Mouse (Mus musculus) heart, embryonic 12.5 days (tissue): ENCODE results near the gene Cebpzos. TPM values are rescaled to one million over a fixed set of nuclear protein-coding genes. Genes with fewer than 3 reads are reported as not detected.
A peak's percentile ranks its signal among the peaks of the same experiment; 100 is the strongest.

Source experiments
- ATAC-seq: fragments of 200-750 bp; cut with Nextera tagmentation; 2 replicates; pipeline ENCODE4 v1.8.0; 2017; ENCODE audit warnings: moderate TSS enrichment, moderate library complexity; ENCODE audit not compliant: insufficient number of reproducible peaks, low FRiP score
- H3K27ac ChIP-seq: fragments of 300-500 bp; sonication (generic); 2 replicates; pipeline ENCODE4 v1.5.1; 2016; ENCODE audit warnings: mild to moderate bottlenecking, moderate library complexity; ENCODE audit not compliant: poor library complexity, severe bottlenecking
- H3K27me3 ChIP-seq: fragments of 300-500 bp; sonication (generic); replicated peaks from 2 replicates; pipeline ENCODE4 v1.6.1; 2016; ENCODE audit warnings: mild to moderate bottlenecking, moderate library complexity
- H3K36me3 ChIP-seq: fragments of 300-500 bp; sonication (generic); 2 replicates; pipeline ENCODE4 v1.6.1; 2016; ENCODE audit warnings: mild to moderate bottlenecking, moderate library complexity
- H3K4me1 ChIP-seq: fragments of 300-500 bp; sonication (generic); replicated peaks from 2 replicates; pipeline ENCODE4 v1.6.1; 2016; ENCODE audit warnings: mild to moderate bottlenecking
- H3K4me2 ChIP-seq: fragments of 300-500 bp; sonication (generic); 2 replicates; pipeline ENCODE4 v1.6.1; 2016; ENCODE audit warnings: mild to moderate bottlenecking, moderate library complexity
- H3K4me3 ChIP-seq: fragments of 300-500 bp; sonication (generic); 2 replicates; pipeline ENCODE4 v1.5.1; 2016; ENCODE audit warnings: mild to moderate bottlenecking
- H3K9ac ChIP-seq: fragments of 300-500 bp; sonication (generic); 2 replicates; pipeline ENCODE4 v1.6.1; 2016; ENCODE audit warnings: mild to moderate bottlenecking, moderate library complexity
- H3K9me3 ChIP-seq: fragments of 300-500 bp; sonication (generic); replicated peaks from 2 replicates; pipeline ENCODE4 v1.6.1; 2016; ENCODE audit warnings: mild to moderate bottlenecking, moderate library complexity
- WGBS: fragments of 180-500 bp; shearing (Covaris S2); methylation state at CpG from one replicate; pipeline ENCODE4 v1.1.7; 2016; 5-methylcytosine and 5-hydroxymethylcytosine counted together
- polyA plus RNA-seq: library from polyadenylated mRNA; unstranded; fragments of >200 nt; fragmentation: Nextera tagmentation; extraction: Ambion mirVana; gene quantifications from 2 replicates; pipeline ENCODE4 v1.2.1, GENCODE M21; 2016

Cebpzos gene
- polyA plus RNA-seq, 1 experiment from 2014 or later: 78.2 TPM

DNA sequence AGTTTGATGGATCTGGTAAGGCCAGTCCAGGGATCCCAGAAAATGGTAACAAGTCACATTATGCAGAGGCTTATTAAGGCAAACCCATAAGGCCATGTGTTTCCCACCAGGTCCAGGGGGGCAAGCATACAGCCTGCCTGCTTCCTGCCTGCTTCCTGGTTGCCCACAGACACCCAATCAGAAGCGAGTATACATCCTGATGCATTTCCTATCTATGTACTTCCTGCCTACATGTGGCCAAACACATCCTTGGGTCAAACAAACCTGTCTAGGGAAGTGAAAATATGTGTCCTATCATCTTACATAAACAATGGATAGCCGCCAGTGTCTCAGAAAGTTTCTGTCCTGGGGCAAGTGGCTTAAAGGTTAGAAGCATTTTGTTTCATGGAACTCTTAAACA is 13.1 kb upstream of the Cebpzos start:
- 56% methylated on average over 2 of the region's 2 CpGs for WGBS
- H3K9ac ChIP-seq: no peak overlapping the region
- ATAC-seq: no peak
- no peak overlapping the region for H3K4me3 ChIP-seq
- no peak overlapping the region for H3K27ac ChIP-seq
- H3K9me3 ChIP-seq: 0 out of 2 replicates have a peak, but pooled peaks cover 4% of the 10 kb centered on the region
- H3K36me3 ChIP-seq: no peaks in the 10 kb centered on the region
- H3K27me3 ChIP-seq: no peaks in the 10 kb centered on the region
- H3K4me2 ChIP-seq: no peak overlapping the region
- no peaks in the 10 kb centered on the region for H3K4me1 ChIP-seq

DNA sequence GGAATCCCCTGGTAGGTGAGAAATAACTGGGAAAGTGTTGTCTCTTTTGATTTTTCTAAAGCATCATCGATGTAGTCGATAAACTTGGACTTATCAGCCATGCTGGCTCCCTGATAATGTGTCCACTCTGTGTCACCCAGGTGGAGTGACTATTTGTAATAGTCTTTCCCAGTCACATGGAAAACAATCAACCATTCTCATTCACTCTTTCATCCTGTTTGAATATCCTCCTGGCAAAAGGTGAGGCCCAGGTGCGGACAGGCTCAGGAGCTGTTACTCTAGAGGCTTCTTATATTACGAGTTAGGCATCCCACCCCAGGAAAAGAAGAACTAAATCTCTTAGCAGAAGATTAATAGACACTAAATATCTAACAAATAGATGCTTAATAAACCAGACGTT is 9.4 kb upstream of the Cebpzos start, which contains the start of gene Sult6b1:
Gene Sult6b1 (minus strand): TSS at position 101 of the 400 bp plus-strand sequence.
- no peaks in the 10 kb centered on the region for H3K9me3 ChIP-seq
- 86% methylated on average over 5 of the region's 5 CpGs for WGBS
- no peak within 1 kb of the TSS for H3K9ac ChIP-seq
- no peaks in the 10 kb centered on the region for H3K36me3 ChIP-seq
- no peaks in the 10 kb centered on the region for H3K4me1 ChIP-seq
- H3K27me3 ChIP-seq: no peaks in the 10 kb centered on the region
- no peak within 1 kb of the TSS for H3K4me2 ChIP-seq
- no peak within 1 kb of the TSS for H3K4me3 ChIP-seq
- H3K27ac ChIP-seq: no peak within 1 kb of the TSS
- ATAC-seq: no peak

DNA sequence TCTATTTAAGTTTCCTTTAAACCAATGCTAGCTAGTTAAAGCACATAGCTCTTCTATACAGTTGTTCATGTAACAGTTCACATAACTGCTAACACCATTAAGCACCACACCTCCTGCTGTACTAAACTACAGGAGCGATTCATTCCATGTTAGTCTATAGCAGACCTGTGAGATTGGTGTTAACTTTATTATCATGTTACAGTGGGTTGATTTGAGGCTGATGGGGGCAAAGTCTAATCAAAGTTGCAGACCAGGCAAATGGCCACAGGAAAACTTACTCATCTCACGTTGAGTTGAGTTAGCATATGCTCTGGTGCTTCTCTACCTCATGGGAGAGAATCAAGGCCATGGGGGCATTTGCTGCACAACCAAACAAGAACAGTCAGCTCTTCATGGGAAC is 6.9 kb upstream of the Cebpzos start:
- H3K4me3 ChIP-seq: no peak overlapping the region
- ATAC-seq: no peak
- H3K9me3 ChIP-seq: no peaks in the 10 kb centered on the region
- H3K27me3 ChIP-seq: no peaks in the 10 kb centered on the region
- H3K27ac ChIP-seq: no peak overlapping the region
- no peak overlapping the region for H3K4me2 ChIP-seq
- no peaks in the 10 kb centered on the region for H3K36me3 ChIP-seq
- 76% methylated on average over 2 of the region's 2 CpGs for WGBS
- no peaks in the 10 kb centered on the region for H3K4me1 ChIP-seq
- no peak overlapping the region for H3K9ac ChIP-seq

DNA sequence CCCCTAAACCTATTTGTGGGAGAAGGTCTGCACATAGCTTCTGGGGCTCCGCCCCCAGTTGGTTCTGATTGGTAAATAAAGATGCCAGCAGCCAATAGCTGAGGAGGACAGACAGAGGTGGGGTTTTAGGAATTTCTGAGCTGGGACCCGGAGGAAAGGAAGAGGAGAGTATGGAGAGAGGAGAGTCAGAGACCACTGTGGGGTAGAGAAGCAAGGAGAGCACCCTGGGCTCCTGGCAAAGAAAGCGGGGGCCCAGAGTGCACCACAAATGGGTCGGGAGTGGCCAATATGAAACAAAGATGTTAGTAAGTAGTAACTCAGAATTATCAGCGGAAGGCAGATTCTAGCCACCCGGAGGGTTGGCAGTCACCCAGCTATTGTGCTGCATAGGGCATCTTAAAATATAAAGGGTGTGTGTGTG is 3.4 kb upstream of the Cebpzos start:
- Histone ChIP-seq H3K4me3 (peak overlapping the region; percentile 49), H3K9me3 (no peaks in the 10 kb centered on the region), H3K4me2 (peak overlapping the region; percentile 59), H3K27ac (0 out of 2 replicates have a peak overlapping the region, but pooled peaks have one; percentile 28), H3K36me3 (no peaks in the 10 kb centered on the region), H3K9ac (no peak overlapping the region), H3K4me1 (peaks cover 6% of the 10 kb centered on the region), H3K27me3 (no peaks in the 10 kb centered on the region)
- WGBS: 13% methylated on average over 6 of the region's 6 CpGs
- no peak for ATAC-seq

DNA sequence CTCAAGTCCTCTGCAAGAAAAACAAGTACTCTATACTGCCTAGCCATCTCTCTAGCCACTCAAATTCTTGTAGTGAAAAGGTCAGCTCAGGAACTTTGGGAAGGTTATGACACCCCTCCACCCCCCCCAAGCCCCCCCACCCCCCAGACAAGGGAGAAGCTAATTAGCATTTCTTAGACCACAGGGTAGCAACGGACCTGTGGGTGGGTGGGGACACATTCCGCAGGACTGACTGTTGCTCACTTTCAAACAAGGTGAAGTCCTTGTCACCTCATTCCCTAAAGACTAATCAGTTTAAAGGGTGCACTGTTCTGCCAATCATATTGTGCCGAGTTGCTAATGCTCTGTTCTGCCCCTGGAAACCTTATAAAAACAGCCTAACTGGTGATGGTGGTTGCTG is 2.4 kb upstream of the Cebpzos start:
- Histone ChIP-seq H3K27ac (no peak overlapping the region), H3K4me1 (peaks cover 6% of the 10 kb centered on the region), H3K27me3 (no peaks in the 10 kb centered on the region), H3K4me3 (no peak overlapping the region), H3K36me3 (peaks cover 6% of the 10 kb centered on the region; the same call in 1 of the 2 replicates), H3K9me3 (no peaks in the 10 kb centered on the region), H3K4me2 (no peak overlapping the region), H3K9ac (no peak overlapping the region)
- 72% methylated on average over 3 of the region's 3 CpGs for WGBS
- no peak for ATAC-seq

DNA sequence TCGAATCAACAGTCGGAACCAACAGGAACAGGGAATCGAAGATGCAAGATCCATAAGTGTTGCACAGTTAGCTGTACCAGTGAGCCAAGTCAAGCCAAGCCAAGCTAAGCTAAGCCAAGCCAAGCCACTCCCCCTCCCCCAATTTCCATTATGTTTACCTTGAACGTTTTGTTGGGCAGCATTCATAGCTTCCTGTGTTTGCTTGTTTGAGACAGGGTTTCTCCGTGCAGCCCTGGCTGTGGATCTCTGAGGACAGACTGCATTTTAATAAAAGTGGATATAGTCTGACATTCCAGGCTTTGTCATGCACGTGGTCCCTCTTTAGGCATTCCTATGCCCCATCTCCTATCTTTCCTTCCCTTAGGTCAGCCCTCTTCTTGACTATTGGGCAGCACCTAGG is 528 bp upstream of the Cebpzos start:
- ATAC-seq: no peak
- Histone ChIP-seq H3K27ac (peak overlapping the region; percentile 85; the same call in 1 of the 2 replicates), H3K9ac (peak overlapping the region; percentile 83; the same call in 1 of the 2 replicates), H3K36me3 (peaks cover 19% of the 10 kb centered on the region), H3K4me1 (peaks cover 6% of the 10 kb centered on the region), H3K4me3 (peak overlapping the region; percentile 76), H3K9me3 (no peaks in the 10 kb centered on the region), H3K27me3 (no peaks in the 10 kb centered on the region), H3K4me2 (peak overlapping the region; percentile 84)
- WGBS: 55% methylated on average over 6 of the region's 6 CpGs

DNA sequence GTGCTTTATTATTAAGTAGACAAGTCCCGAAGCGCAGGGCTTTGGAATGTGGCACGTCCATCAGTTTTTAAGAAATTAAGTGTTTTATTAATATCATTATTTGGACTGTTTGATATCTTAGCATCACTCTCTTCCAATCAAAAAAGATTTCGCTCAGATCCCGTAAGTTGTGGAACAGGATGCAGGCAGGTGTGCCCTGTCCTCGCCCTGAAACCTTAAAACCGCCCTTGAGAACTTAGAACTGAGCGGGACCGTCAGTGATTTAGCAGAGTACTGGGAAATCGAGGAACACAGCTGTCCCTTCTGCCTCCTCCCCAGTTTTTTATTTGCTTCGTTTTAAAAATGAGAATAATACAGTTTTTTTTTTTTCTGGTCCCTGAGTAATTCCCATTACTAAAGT is 599 bp downstream of the Cebpzos start:
- Histone ChIP-seq H3K36me3 (peaks cover 29% of the 10 kb centered on the region), H3K4me3 (peak overlapping the region; percentile 76), H3K4me1 (peaks cover 6% of the 10 kb centered on the region), H3K27ac (peak overlapping the region; percentile 85), H3K27me3 (no peaks in the 10 kb centered on the region), H3K9ac (peak overlapping the region; percentile 83), H3K9me3 (no peaks in the 10 kb centered on the region), H3K4me2 (peak overlapping the region; percentile 84)
- 2% methylated on average over 11 of the region's 11 CpGs for WGBS
- no peak for ATAC-seq

DNA sequence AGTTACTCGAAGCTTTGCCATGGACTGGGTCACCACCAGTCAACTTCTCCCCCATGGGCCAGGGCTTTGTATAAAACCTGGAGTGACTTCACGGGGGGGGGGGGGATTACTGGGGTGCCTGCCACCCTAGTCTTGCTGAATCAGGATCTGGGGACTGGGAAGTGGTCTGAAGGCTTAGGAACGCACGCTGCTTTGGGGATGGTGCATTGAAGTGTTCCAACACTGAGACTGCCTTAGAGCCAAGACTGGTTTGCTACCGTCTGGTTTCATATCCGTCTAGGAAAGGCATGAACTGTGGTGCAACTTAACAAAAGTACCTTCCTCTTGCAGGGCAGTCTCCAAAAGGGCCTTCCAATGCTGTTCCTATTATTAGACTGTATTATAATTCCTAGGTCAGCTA is 1.4 kb downstream of the Cebpzos start:
- ATAC-seq: no peak
- Histone ChIP-seq H3K27me3 (no peaks in the 10 kb centered on the region), H3K4me2 (peak overlapping the region; percentile 84), H3K27ac (no peak overlapping the region), H3K4me1 (peaks cover 6% of the 10 kb centered on the region), H3K9me3 (no peaks in the 10 kb centered on the region), H3K36me3 (peaks cover 36% of the 10 kb centered on the region), H3K9ac (peak overlapping the region; percentile 83), H3K4me3 (no peak overlapping the region)
- 42% methylated on average over 6 of the region's 6 CpGs for WGBS

DNA sequence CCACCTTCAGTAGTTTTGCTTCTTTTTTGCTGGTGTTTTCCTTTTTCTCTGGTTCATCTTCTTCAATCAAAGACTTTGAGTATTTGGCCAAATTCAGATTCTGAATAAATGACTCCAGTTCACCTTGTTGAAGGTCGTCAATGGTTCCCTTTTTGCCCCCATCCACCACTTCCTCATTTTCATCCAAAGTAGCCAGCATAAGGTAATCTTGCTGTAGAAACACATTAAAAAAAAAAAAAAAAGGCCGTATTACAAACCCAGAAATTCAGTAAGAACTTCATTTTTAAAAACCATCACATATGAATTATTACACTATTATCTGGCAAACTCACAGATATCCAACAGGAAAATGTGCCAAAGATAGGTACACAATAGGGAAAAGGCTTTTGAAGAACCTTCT is 19.6 kb downstream of the Cebpzos start:
- no peaks in the 10 kb centered on the region for H3K9me3 ChIP-seq
- peaks cover 20% of the 10 kb centered on the region for H3K4me1 ChIP-seq
- H3K36me3 ChIP-seq: peaks cover 48% of the 10 kb centered on the region
- peak overlapping the region; percentile 83; the same call in 1 of the 2 replicates for H3K9ac ChIP-seq
- 63% methylated on average over 2 of the region's 2 CpGs for WGBS
- peak overlapping the region; percentile 91 for H3K4me3 ChIP-seq
- no peak for ATAC-seq
- peak overlapping the region; percentile 90 for H3K4me2 ChIP-seq
- H3K27ac ChIP-seq: no peak overlapping the region
- H3K27me3 ChIP-seq: no peaks in the 10 kb centered on the region

DNA sequence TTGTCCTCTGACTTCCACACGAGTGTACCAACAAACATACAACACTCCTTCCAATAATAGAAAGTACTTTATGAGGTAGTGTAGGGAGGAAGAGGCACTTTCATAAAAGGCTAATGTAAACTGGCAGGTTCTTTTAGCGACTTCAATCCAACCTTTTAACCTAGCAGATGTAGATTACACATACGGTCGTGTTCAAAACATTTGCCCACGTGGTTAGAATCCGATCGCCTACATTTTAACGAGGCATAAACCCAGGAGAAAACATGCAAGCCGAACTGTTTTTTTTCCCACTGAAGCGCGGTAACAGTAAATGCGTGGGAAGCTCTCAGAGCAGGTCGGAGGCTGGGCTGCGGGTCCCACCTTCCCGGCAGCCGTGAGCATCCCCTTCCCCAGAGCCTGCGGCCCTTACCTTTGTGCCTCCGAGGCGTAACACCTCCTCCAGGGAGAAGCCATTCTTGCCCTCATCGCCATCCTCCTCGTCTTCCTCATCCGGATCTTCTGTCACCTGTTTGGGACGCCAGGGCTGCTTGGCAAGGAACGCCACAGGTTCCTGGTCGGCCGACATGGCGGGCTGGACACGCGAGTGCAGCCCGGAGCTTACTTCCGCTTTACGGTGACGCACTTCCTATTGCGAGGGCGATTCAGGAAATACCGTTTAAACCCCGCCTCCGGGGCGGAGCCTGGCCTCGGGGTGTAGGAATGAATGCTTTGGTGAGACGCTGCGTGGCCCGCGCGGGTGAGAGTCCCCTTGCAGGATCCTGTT is 20.3 kb downstream of the Cebpzos start, which contains the start of the genes Cebpz and Ndufaf7:
Gene Cebpz (minus strand): TSS at position 601 of the 763 bp plus-strand sequence.
Gene Ndufaf7 (plus strand): TSS at position 671 of the 763 bp plus-strand sequence.
- Histone ChIP-seq H3K27me3 (no peaks in the 10 kb centered on the region), H3K4me1 (peaks cover 20% of the 10 kb centered on the region), H3K4me2 (peak within 1 kb of the TSS; percentile 90), H3K9me3 (no peaks in the 10 kb centered on the region), H3K36me3 (peaks cover 47% of the 10 kb centered on the region), H3K9ac (peak within 1 kb of the TSS; percentile 83), H3K27ac (peak within 1 kb of the TSS; percentile 32; the same call in 1 of the 2 replicates), H3K4me3 (peak within 1 kb of the TSS; percentile 91)
- ATAC-seq: peak; percentile 97
- under 1% methylated on average over 45 of the region's 45 CpGs for WGBS

DNA sequence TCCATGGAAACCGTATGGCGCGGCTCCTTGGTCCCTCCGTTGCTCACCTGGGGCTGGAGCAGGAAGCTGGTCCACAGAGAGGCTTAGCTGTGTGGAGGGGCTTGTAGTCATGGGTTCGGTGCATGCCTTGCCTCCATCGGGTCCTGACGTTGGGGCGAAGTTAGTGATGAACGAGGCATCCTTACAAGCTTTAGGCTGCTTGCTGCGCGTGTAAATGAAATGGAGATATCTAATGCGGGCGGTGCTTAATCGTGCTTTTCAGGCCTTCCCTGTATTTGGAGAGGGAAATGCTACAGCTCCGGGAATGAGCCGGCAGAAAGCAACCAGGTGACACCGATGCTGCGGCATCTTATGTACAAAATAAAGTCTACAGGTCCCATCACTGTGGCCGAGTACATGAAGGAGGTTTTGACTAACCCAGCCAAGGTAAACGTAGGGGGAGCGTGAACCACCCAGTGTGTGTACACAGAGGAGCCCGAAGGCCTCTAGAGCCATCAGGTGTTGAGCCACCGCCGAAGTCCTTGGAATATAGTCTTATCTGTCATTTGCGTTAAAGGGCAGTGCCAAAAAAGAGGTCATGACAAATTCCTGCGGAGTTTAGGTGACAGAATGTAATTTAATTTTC is 21.0 kb downstream of the Cebpzos start:
- no peaks in the 10 kb centered on the region for H3K9me3 ChIP-seq
- H3K9ac ChIP-seq: peak overlapping the region; percentile 83
- peaks cover 47% of the 10 kb centered on the region for H3K36me3 ChIP-seq
- H3K4me1 ChIP-seq: peaks cover 20% of the 10 kb centered on the region
- WGBS: 8% methylated on average over 26 of the region's 26 CpGs
- ATAC-seq: peak; percentile 15; the same call in 1 of the 2 replicates
- peak overlapping the region; percentile 32; the same call in 1 of the 2 replicates for H3K27ac ChIP-seq
- H3K4me3 ChIP-seq: peak overlapping the region; percentile 91
- no peaks in the 10 kb centered on the region for H3K27me3 ChIP-seq
- peak overlapping the region; percentile 90 for H3K4me2 ChIP-seq
